Mouse (Mus musculus) cortical plate, adult 2 months (tissue): Measurements from ENCODE around the gene Gdpd4. TPM values are rescaled to one million over a fixed set of nuclear protein-coding genes. Genes with fewer than 3 reads are reported as not detected.

Experiments
- H3K27ac ChIP-seq: fragments of 200-500 bp; 2 replicates; pipeline ENCODE4 v1.5.1; 2012; ENCODE audit warnings: low read length, control low read depth, inconsistent platforms; ENCODE audit not compliant: insufficient read depth
- H3K4me1 ChIP-seq: fragments of 200-500 bp; 2 replicates; pipeline ENCODE4 v1.6.1; 2011; ENCODE audit warnings: low read length; ENCODE audit not compliant: control insufficient read depth, insufficient read depth
- H3K4me3 ChIP-seq: fragments of 200-500 bp; 2 replicates; pipeline ENCODE4 v1.5.1; 2011; ENCODE audit warnings: mild to moderate bottlenecking, low read length, control low read depth; ENCODE audit not compliant: insufficient read depth
- CTCF ChIP-seq: fragments of 200-500 bp; IDR thresholded peaks from 2 replicates; pipeline ENCODE4 v1.5.1; 2011; ENCODE audit warnings: mild to moderate bottlenecking, control low read depth, low read length; ENCODE audit not compliant: insufficient read depth; ENCODE audit errors: extremely low read depth
- POLR2A ChIP-seq: fragments of 200-500 bp; IDR thresholded peaks from 2 replicates; pipeline ENCODE4 v1.6.1; 2011; ENCODE audit warnings: mild to moderate bottlenecking, low read length, control low read depth; ENCODE audit not compliant: insufficient read depth; ENCODE audit errors: extremely low read depth
- polyA plus RNA-seq: library from polyadenylated mRNA; depleted of rRNA; stranded (reverse); fragments of >200 nt; gene quantifications from 2 replicates; pipeline ENCODE4 v1.2.3, GENCODE M21; 2012; rRNA removed

Gdpd4 gene
- 0.04 and 0.06 TPM in 2 replicates for polyA plus RNA-seq

- TF ChIP-seq POLR2A, result no peak
- TF ChIP-seq CTCF, result no peak
- Histone ChIP-seq H3K4me3 (no peak within 1 kb of the TSS), H3K27ac (no peak within 1 kb of the TSS), H3K4me1 (no peaks in the 10 kb centered on the region)
These were observed at the start of gene Gdpd4 for GRCm38 (mm10) chr7:97919742-97920141. Gene Gdpd4 (plus strand): TSS chr7:97919955.

DNA sequence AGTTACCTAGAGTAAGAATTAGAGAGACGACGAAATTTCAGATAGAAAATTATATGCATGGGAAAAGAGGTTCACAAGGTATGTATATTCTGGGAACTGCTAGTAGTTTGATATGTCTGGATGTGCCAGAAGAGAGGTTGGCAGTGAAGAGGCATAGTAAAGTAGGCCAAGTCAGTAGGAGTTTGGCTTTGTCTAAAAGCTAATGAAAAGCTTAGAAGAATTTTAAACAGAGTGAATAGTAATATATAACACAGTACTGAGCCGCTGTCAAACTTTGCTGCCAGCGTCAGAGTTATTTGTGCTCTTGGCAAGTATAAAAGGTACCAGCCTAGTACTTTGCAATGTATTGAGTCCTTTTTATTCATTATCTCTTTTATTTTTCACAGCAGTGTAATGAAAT, 47.4 kb upstream of the Gdpd4 start:
- TF ChIP-seq CTCF (no peak), POLR2A (no peak)
- Histone ChIP-seq H3K27ac (no peak overlapping the region), H3K4me1 (no peaks in the 10 kb centered on the region; the same call in 1 of the 2 replicates), H3K4me3 (no peak overlapping the region)

DNA sequence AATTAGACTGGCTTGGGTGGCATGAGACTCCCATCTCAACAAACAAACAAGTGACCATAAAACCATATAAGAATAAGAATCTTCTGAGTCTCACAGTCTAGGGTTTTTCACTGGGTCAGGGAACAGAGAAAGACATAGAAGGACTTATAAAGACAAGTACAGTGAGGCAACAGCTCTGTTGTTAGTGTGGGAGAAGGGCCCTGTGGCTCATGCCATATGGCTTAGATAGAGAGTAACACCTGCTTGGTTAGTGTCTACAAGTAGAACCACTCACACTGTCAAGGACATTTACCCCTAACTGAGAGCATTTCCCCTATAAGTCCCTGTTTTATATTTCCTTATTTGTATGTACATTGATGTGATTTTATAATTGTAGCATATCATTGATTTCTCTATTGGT, 46.4 kb upstream of the Gdpd4 start:
- H3K4me1 ChIP-seq, result no peaks in the 10 kb centered on the region; the same call in 1 of the 2 replicates
- no peak overlapping the region for H3K4me3 ChIP-seq
- no peak for TF ChIP-seq POLR2A
- no peak for TF ChIP-seq CTCF
- H3K27ac ChIP-seq, result no peak overlapping the region

DNA sequence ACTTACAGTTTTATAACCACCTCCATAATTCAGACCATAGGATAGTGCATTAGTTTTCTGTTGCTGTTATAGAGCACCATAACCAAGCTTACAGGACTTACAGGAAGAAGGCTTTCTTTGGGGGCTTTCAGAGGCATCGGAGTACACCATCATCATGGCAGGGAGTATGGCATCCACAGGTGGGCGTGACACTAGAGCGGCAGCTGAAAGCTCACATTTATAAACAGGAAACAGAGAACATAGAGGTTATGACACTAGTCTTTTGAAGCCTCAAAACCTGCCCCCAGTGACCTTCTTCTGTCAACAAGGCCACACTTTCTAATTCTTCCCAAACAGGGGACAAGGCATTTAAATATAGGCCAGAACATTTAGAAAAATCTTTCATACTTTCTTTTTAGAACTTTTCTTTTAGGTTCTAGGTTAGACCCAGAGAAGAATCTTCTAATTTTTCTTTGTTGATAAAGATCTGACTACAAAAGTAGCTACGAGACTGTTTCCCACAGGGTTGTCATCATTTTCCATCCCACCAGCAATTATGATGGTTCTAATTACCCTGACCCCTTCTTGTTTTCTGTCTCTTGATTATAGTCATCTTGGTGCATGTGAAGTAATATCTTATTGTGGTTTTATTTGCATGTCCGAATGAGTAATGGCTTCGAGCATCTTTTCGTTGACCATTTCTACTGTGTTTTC, 41.8 kb upstream of the Gdpd4 start:
- Histone ChIP-seq H3K4me3 (no peak overlapping the region), H3K4me1 (no peaks in the 10 kb centered on the region; the same call in 1 of the 2 replicates), H3K27ac (no peak overlapping the region)
- no peak for TF ChIP-seq POLR2A
- no peak for TF ChIP-seq CTCF

- Histone ChIP-seq H3K4me3 (no peak overlapping the region), H3K4me1 (0 out of 2 replicates have a peak, but pooled peaks cover 3% of the 10 kb centered on the region), H3K27ac (no peak overlapping the region)
- TF ChIP-seq CTCF (no peak), POLR2A (no peak)
These were observed 8.1 kb upstream of the Gdpd4 start for GRCm38 (mm10) chr7:97911646-97912045.

GRCm38 (mm10) chr7:97914833-97915516, 4.8 kb upstream of the Gdpd4 start:
- Histone ChIP-seq H3K27ac (no peak overlapping the region), H3K4me1 (0 out of 2 replicates have a peak, but pooled peaks cover 3% of the 10 kb centered on the region), H3K4me3 (no peak overlapping the region)
- TF ChIP-seq CTCF, result no peak
- TF ChIP-seq POLR2A, result no peak

DNA sequence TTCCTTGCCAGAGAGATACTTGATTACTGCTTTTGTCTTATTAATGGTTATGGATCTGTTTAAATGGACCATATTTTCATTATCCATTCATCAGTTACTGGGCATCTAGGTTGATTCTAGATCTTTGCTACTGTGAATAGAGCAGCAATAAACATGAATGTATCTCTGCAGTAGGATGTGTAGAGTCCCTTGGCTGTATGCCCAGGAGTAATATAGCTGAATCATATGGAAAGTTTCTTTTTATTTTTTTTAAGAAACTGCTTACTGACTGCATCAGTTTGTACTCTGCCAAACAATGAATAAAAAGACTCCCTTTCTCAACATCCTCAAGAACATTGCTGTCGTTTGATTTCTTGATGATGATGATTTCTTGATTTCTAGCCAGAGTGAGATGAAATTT, 6.1 kb downstream of the Gdpd4 start:
- H3K4me3 ChIP-seq, result no peak overlapping the region
- no peak overlapping the region for H3K27ac ChIP-seq
- no peaks in the 10 kb centered on the region for H3K4me1 ChIP-seq
- TF ChIP-seq POLR2A (no peak), CTCF (no peak)

- no peak overlapping the region for H3K27ac ChIP-seq
- TF ChIP-seq CTCF (no peak), POLR2A (no peak)
- no peak overlapping the region for H3K4me3 ChIP-seq
- no peaks in the 10 kb centered on the region for H3K4me1 ChIP-seq
These were observed 7.2 kb downstream of the Gdpd4 start for GRCm38 (mm10) chr7:97926978-97927377.

- Histone ChIP-seq H3K4me1 (no peaks in the 10 kb centered on the region), H3K4me3 (no peak overlapping the region), H3K27ac (no peak overlapping the region)
- TF ChIP-seq CTCF (no peak), POLR2A (no peak)
These were observed 24.7 kb downstream of the Gdpd4 start for GRCm38 (mm10) chr7:97944485-97944884.

DNA sequence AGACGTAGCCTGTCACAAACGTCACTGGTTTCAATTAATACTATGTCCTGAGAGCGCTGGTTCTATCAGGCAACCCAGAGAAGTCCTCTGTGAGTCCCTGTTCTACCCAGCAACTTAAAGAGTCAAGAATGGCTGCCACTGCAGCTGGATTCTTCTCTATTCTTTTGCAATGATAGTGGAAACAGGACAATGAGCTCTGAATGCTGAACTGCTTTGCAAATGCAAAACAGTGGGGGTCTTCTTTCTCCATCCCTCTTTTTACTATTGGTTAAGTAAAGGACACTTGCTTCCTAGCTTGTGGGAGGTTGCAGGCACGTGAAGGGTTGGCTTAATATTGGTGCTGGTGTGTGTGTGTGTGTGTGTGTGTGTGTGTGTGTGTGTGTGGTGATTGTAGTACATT, 52.7 kb downstream of the Gdpd4 start:
- no peak overlapping the region for H3K4me3 ChIP-seq

More for the DNA sequence above, 52.7 kb downstream of the Gdpd4 start:
- TF ChIP-seq CTCF (no peak), POLR2A (no peak)
- H3K27ac ChIP-seq, result no peak overlapping the region
- no peaks in the 10 kb centered on the region for H3K4me1 ChIP-seq
